Comparison of ENCODE assay signal across 10 mouse cellular contexts in the genomic region with DNA sequence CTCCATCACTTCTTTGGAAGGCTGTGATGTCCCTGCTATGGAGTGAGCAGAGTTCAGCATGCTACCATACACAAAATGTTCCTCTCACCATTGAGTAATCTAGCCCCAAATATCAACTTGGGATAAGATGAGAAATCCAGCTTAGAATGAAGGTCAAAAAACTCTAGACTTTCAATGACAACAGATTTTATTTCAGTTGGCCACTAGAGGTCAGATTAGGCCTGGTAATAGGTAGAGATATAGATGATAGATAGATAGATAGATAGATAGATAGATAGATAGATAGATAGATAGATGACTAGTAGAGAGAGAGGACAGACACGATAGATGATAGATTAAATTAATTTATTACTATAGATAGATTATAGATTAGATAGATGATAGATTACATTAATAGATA.
DNase-seq lines count a peak whose midpoint lies in the region; ATAC-seq lines count a peak whose summit lies in the region.
"Had no signal": no experiment of that assay in that cellular context is flagged by ENCODE, and none has a peak within 500 bp of the region (broad histone marks: within the 10 kb centered on the region; RNA-seq: fewer than 3 reads in every experiment).

No protein-coding gene starts in this region.

- peak; percentile 32 for DNase-seq in embryo, embryonic 10 days (ENCODE audit: low spot score)
- DNase-seq in embryo, embryonic 9.5 days (ENCODE audit: extremely low spot score): no peak
- DNase-seq in layer of hippocampus, adult 9-10 months (ENCODE audit: low spot score): peak; percentile 31
- no peak for DNase-seq in layer of hippocampus, postnatal 10 days (ENCODE audit: low spot score in 2 of 2)
- DNase-seq in NIH3T3 (ENCODE audit: low read depth): peak; percentile 65
- no peak for DNase-seq in testis, postnatal 14 days (ENCODE audit: low spot score)
- no peak for DNase-seq in left cerebral cortex, adult 11 months (ENCODE audit: low spot score)
- DNase-seq: adrenal gland, postnatal 14 days; kidney, postnatal 10 days had no signal

- peak; percentile 37 for ATAC-seq in megakaryocyte progenitor cell, adult 5-6 weeks (replicated peaks; ENCODE audit: poor library complexity)

Comparison
In these comparisons a context has a peak if more than half of its experiments do, and no peak if none do; other contexts are left out.
1. DNase-seq: peak in embryo, embryonic 10 days (single experiment), layer of hippocampus, adult 9-10 months (single experiment) and NIH3T3 (single experiment); none in embryo, embryonic 9.5 days (single experiment), layer of hippocampus, postnatal 10 days (0 of 2), testis, postnatal 14 days (single experiment) and left cerebral cortex, adult 11 months (single experiment).